Mouse (Mus musculus): ENCODE results near the gene Rnf227. TPM values are rescaled to one million over a fixed set of nuclear protein-coding genes. Genes with fewer than 3 reads are reported as not detected.

The Rnf227 gene
- polyA plus RNA-seq, 1 experiment from 2014 or later, result 12.8 TPM

- Histone ChIP-seq H3K4me1 (0 out of 2 replicates have a peak, but pooled peaks cover 9% of the 10 kb centered on the region), H3K9ac (no peak overlapping the region), H3K27ac (no peak overlapping the region), H3K9me3 (no peaks in the 10 kb centered on the region), H3K27me3 (replicated peaks) (no peaks in the 10 kb centered on the region), H3K36me3 (no peaks in the 10 kb centered on the region), H3K4me3 (replicated peaks) (no peak overlapping the region; the same call in 1 of the 2 replicates), H3K4me2 (no peak overlapping the region)
- WGBS, result 50% methylated on average over 10 of the region's 10 CpGs
- no peak for ATAC-seq (ENCODE audit: insufficient read depth, low FRiP score, low read depth)
These were observed 50.3 kb downstream of the Rnf227 start for GRCm38 (mm10) chr11:69390400-69391034.

Other genes with a start within 250 kb of the Rnf227 start
- 15.4 and 20.3 TPM in 2 replicates for gene Per1, start 245.2 kb upstream of the Rnf227 start, polyA plus RNA-seq (2015; fragmentation: Nextera tagmentation; extraction: Ambion mirVana)
- gene Hes7, start 220.1 kb upstream of the Rnf227 start, polyA plus RNA-seq (2015; fragmentation: Nextera tagmentation; extraction: Ambion mirVana), result 0.76 and 1.0 TPM in 2 replicates
- gene 9130213A22Rik, start 217.9 kb upstream of the Rnf227 start, polyA plus RNA-seq (2015; fragmentation: Nextera tagmentation; extraction: Ambion mirVana), result 0.37 TPM in 2 replicates
- 0.27 and 1.2 TPM in 2 replicates for gene Aloxe3, start 214.6 kb upstream of the Rnf227 start, polyA plus RNA-seq (2015; fragmentation: Nextera tagmentation; extraction: Ambion mirVana)
- 4.2 and 11.5 TPM in 2 replicates for gene Alox12b, start 183.5 kb upstream of the Rnf227 start, polyA plus RNA-seq (2015; fragmentation: Nextera tagmentation; extraction: Ambion mirVana)
- gene Alox8, start 142.6 kb upstream of the Rnf227 start, polyA plus RNA-seq (2015; fragmentation: Nextera tagmentation; extraction: Ambion mirVana), result 0.28 and 0.31 TPM in 2 replicates
- gene Gucy2e, start 103.4 kb upstream of the Rnf227 start, polyA plus RNA-seq (2015; fragmentation: Nextera tagmentation; extraction: Ambion mirVana), result 0.04 TPM in 1 of 2 replicates, not detected in the other
- 18.6 and 19.5 TPM in 2 replicates for gene Cntrob, start 16.7 kb upstream of the Rnf227 start, polyA plus RNA-seq (2015; fragmentation: Nextera tagmentation; extraction: Ambion mirVana)
- 146 and 157 TPM in 2 replicates for gene Trappc1, start 16.5 kb upstream of the Rnf227 start, polyA plus RNA-seq (2015; fragmentation: Nextera tagmentation; extraction: Ambion mirVana)
- 1.3 TPM in 2 replicates for gene Kcnab3, start 14.2 kb upstream of the Rnf227 start, polyA plus RNA-seq (2015; fragmentation: Nextera tagmentation; extraction: Ambion mirVana)
- gene Chd3, start 28.9 kb downstream of the Rnf227 start, polyA plus RNA-seq (2015; fragmentation: Nextera tagmentation; extraction: Ambion mirVana), result 53.4 and 54.0 TPM in 2 replicates
- 154 and 179 TPM in 2 replicates for gene Naa38, start 55.0 kb downstream of the Rnf227 start, polyA plus RNA-seq (2015; fragmentation: Nextera tagmentation; extraction: Ambion mirVana)
- 24.9 and 25.3 TPM in 2 replicates for gene Cyb5d1, start 55.2 kb downstream of the Rnf227 start, polyA plus RNA-seq (2015; fragmentation: Nextera tagmentation; extraction: Ambion mirVana)
- gene Tmem88, start 57.8 kb downstream of the Rnf227 start, polyA plus RNA-seq (2015; fragmentation: Nextera tagmentation; extraction: Ambion mirVana), result 26.7 and 29.4 TPM in 2 replicates
- 25.4 and 26.5 TPM in 2 replicates for gene Kdm6b, start 73.2 kb downstream of the Rnf227 start, polyA plus RNA-seq (2015; fragmentation: Nextera tagmentation; extraction: Ambion mirVana)
- gene Dnah2, start 208.6 kb downstream of the Rnf227 start, polyA plus RNA-seq (2015; fragmentation: Nextera tagmentation; extraction: Ambion mirVana), result 0.81 and 1.1 TPM in 2 replicates
- 10.4 and 12.6 TPM in 2 replicates for gene Efnb3, start 219.7 kb downstream of the Rnf227 start, polyA plus RNA-seq (2015; fragmentation: Nextera tagmentation; extraction: Ambion mirVana)
- gene Wrap53, start 239.8 kb downstream of the Rnf227 start, polyA plus RNA-seq (2015; fragmentation: Nextera tagmentation; extraction: Ambion mirVana), result 21.6 and 24.5 TPM in 2 replicates
- 122 and 130 TPM in 2 replicates for gene Trp53, start 239.9 kb downstream of the Rnf227 start, polyA plus RNA-seq (2015; fragmentation: Nextera tagmentation; extraction: Ambion mirVana)